Mouse (Mus musculus) spleen, adult 2 months (tissue): Measurements from ENCODE around the gene Ppp1r35.

ENCODE experiments used
- CTCF ChIP-seq: fragments of 200-500 bp; IDR thresholded peaks from 2 replicates; pipeline ENCODE4 v1.5.1; 2011; ENCODE audit warnings: mild to moderate bottlenecking, inconsistent platforms; ENCODE audit not compliant: insufficient read depth, insufficient read length, insufficient replicate concordance; ENCODE audit errors: extremely low read depth
- POLR2A ChIP-seq: fragments of 200-500 bp; IDR thresholded peaks from 2 replicates; pipeline ENCODE4 v1.6.1; 2011; ENCODE audit warnings: low read depth, low read length, inconsistent platforms

DNA sequence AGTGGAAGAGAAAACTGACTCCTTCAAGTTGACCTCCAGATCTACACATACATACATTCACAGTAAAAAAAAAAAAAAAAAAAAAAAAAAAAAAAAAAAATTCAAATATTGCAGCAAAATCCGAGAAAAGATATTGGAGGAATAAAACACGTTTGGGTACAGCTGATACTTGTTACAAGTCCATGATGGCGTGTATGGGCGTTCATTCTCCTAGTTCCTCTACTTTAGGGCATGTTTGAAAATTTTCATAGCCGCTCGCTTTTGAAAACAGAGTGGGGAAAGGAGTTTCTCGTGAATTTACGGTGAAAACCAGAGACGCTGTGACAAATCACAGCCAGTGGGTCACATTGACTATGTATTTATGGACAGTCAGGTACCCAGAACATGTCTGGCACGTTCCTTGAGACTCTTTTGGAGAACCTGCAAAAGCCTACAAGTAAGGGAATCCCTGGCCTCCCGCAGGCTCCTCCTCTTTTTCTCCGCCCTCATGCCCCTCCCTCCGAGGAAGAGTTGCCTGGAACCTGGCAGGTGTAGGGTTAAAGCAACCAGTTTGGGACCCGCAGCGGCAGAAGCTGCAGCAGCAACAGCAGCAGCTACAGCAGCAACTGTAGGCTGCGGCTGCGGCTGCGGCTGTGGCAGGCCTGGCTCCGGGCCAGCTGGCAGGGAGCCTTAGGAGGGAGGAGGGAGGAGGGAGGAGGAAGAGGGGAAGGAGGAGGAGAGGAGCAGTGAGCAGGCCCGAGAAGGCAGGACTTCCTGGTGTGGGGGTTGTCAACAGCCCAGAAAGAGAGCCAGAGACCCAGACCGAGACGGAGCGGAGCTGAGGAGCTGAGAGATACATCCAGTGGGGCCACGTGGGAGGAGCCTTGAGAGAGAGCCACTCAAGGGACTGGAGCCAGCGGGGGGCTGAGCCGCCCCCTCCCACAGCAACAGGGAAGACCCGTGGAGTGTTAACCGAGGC, 33.2 kb upstream of the Ppp1r35 start, which contains the start of gene Tsc22d4:
- TF ChIP-seq CTCF (no peak), POLR2A (peak; percentile 88)
